Mouse (Mus musculus): ENCODE measurements at regions not wholly inside any gene's neighbourhood (a gene's known extent, or its start where the extent isn't known, plus 50 kb on each side); places are given as distances from the start of the nearest gene placed in this dataset.
A peak's percentile ranks its signal among the peaks of the same experiment; 100 is the strongest.

GRCm38 (mm10) chr10:17221495-17221894 lies 501.5 kb upstream of the Cited2 start:
- ATAC-seq (replicated peaks; ENCODE audit: insufficient number of reproducible peaks, low FRiP score, low TSS enrichment, low read depth) (no peak), DNase-seq (ENCODE audit: low spot score) (no peak)
- H3K9ac ChIP-seq (replicated peaks; ENCODE audit: low read length) = no peak overlapping the region
- no peaks in the 10 kb centered on the region for H3K27me3 ChIP-seq (ENCODE audit: control insufficient read depth, insufficient read depth, low read length)
- H3K4me3 ChIP-seq (ENCODE audit: low read depth, low read length) = no peak overlapping the region
- no peaks in the 10 kb centered on the region for H3K4me1 ChIP-seq (ENCODE audit: control insufficient read depth, insufficient read depth, low read length)
- no peak overlapping the region for H3K4me2 ChIP-seq (ENCODE audit: low read depth, low read length)
- H3K36me3 ChIP-seq (replicated peaks; ENCODE audit: control insufficient read depth, insufficient read depth, low read depth, low read length) = no peaks in the 10 kb centered on the region
- WGBS = 55% methylated on average over 2 of the region's 2 CpGs
- H3K9me3 ChIP-seq (replicated peaks; ENCODE audit: control insufficient read depth, low read length) = no peaks in the 10 kb centered on the region
- no peak overlapping the region for H3K27ac ChIP-seq (replicated peaks; ENCODE audit: low read depth, low read length)

- no peaks in the 10 kb centered on the region for H3K27me3 ChIP-seq (ENCODE audit: control insufficient read depth, insufficient read depth, low read length)
- H3K4me1 ChIP-seq (ENCODE audit: control insufficient read depth, insufficient read depth, low read length) = no peaks in the 10 kb centered on the region
- H3K27ac ChIP-seq (replicated peaks; ENCODE audit: low read depth, low read length) = no peak overlapping the region
- no peak overlapping the region for H3K4me2 ChIP-seq (ENCODE audit: low read depth, low read length)
- no peak overlapping the region for H3K9ac ChIP-seq (replicated peaks; ENCODE audit: low read length)
- WGBS = 83% methylated on average over 1 of the region's 1 CpGs
- ATAC-seq (replicated peaks; ENCODE audit: insufficient number of reproducible peaks, low FRiP score, low TSS enrichment, low read depth) = no peak
- no peaks in the 10 kb centered on the region for H3K9me3 ChIP-seq (replicated peaks; ENCODE audit: control insufficient read depth, low read length)
- H3K4me3 ChIP-seq (ENCODE audit: low read depth, low read length) = no peak overlapping the region
- no peaks in the 10 kb centered on the region for H3K36me3 ChIP-seq (replicated peaks; ENCODE audit: control insufficient read depth, insufficient read depth, low read depth, low read length)
- DNase-seq (ENCODE audit: low spot score) = no peak
These were observed 497.3 kb upstream of the Cited2 start for GRCm38 (mm10) chr10:17225727-17226126.

- no peak overlapping the region for H3K4me3 ChIP-seq (ENCODE audit: low read depth, low read length)
- H3K4me2 ChIP-seq (ENCODE audit: low read depth, low read length) = no peak overlapping the region
- H3K36me3 ChIP-seq (replicated peaks; ENCODE audit: control insufficient read depth, insufficient read depth, low read depth, low read length) = no peaks in the 10 kb centered on the region
- no peaks in the 10 kb centered on the region for H3K9me3 ChIP-seq (replicated peaks; ENCODE audit: control insufficient read depth, low read length)
- peak; percentile 84 for ATAC-seq (replicated peaks; ENCODE audit: insufficient number of reproducible peaks, low FRiP score, low TSS enrichment, low read depth)
- H3K27me3 ChIP-seq (ENCODE audit: control insufficient read depth, insufficient read depth, low read length) = no peaks in the 10 kb centered on the region
- WGBS = 5% methylated on average over 16 of the region's 16 CpGs
- H3K4me1 ChIP-seq (ENCODE audit: control insufficient read depth, insufficient read depth, low read length) = no peaks in the 10 kb centered on the region
- 0 out of 2 replicates have a peak overlapping the region, but pooled peaks have one; percentile 7 for H3K27ac ChIP-seq (replicated peaks; ENCODE audit: low read depth, low read length)
- DNase-seq (ENCODE audit: low spot score) = peak; percentile 54
- H3K9ac ChIP-seq (replicated peaks; ENCODE audit: low read length) = no peak overlapping the region
These were observed 492.8 kb upstream of the Cited2 start for GRCm38 (mm10) chr10:17230040-17230818.

- Histone ChIP-seq H3K27ac (replicated peaks; ENCODE audit: low read depth, low read length) (no peak overlapping the region), H3K4me2 (ENCODE audit: low read depth, low read length) (no peak overlapping the region), H3K27me3 (ENCODE audit: control insufficient read depth, insufficient read depth, low read length) (no peaks in the 10 kb centered on the region), H3K9me3 (replicated peaks; ENCODE audit: control insufficient read depth, low read length) (no peaks in the 10 kb centered on the region), H3K4me1 (ENCODE audit: control insufficient read depth, insufficient read depth, low read length) (no peaks in the 10 kb centered on the region), H3K36me3 (replicated peaks; ENCODE audit: control insufficient read depth, insufficient read depth, low read depth, low read length) (no peaks in the 10 kb centered on the region), H3K4me3 (ENCODE audit: low read depth, low read length) (no peak overlapping the region), H3K9ac (replicated peaks; ENCODE audit: low read length) (no peak overlapping the region)
- no peak for DNase-seq (ENCODE audit: low spot score)
- no peak for ATAC-seq (replicated peaks; ENCODE audit: insufficient number of reproducible peaks, low FRiP score, low TSS enrichment, low read depth)
- WGBS = 23% methylated on average over 10 of the region's 10 CpGs
These were observed 486.9 kb upstream of the Cited2 start for GRCm38 (mm10) chr10:17235955-17236650.

GRCm38 (mm10) chr10:17236761-17237160 lies 486.3 kb upstream of the Cited2 start:
- no peaks in the 10 kb centered on the region for H3K27me3 ChIP-seq (ENCODE audit: control insufficient read depth, insufficient read depth, low read length)
- no peak overlapping the region for H3K27ac ChIP-seq (replicated peaks; ENCODE audit: low read depth, low read length)
- no peak for DNase-seq (ENCODE audit: low spot score)
- no peaks in the 10 kb centered on the region for H3K36me3 ChIP-seq (replicated peaks; ENCODE audit: control insufficient read depth, insufficient read depth, low read depth, low read length)
- no peak overlapping the region for H3K4me3 ChIP-seq (ENCODE audit: low read depth, low read length)
- no peak overlapping the region for H3K4me2 ChIP-seq (ENCODE audit: low read depth, low read length)
- H3K9ac ChIP-seq (replicated peaks; ENCODE audit: low read length) = no peak overlapping the region
- no peaks in the 10 kb centered on the region for H3K4me1 ChIP-seq (ENCODE audit: control insufficient read depth, insufficient read depth, low read length)
- H3K9me3 ChIP-seq (replicated peaks; ENCODE audit: control insufficient read depth, low read length) = no peaks in the 10 kb centered on the region
- 52% methylated on average over 2 of the region's 2 CpGs for WGBS
- ATAC-seq (replicated peaks; ENCODE audit: insufficient number of reproducible peaks, low FRiP score, low TSS enrichment, low read depth) = no peak

- no peak for DNase-seq (ENCODE audit: low spot score)
- H3K9me3 ChIP-seq (replicated peaks; ENCODE audit: control insufficient read depth, low read length) = no peaks in the 10 kb centered on the region
- no peak for ATAC-seq (replicated peaks; ENCODE audit: insufficient number of reproducible peaks, low FRiP score, low TSS enrichment, low read depth)
- WGBS = 32% methylated on average over 11 of the region's 11 CpGs
- no peaks in the 10 kb centered on the region for H3K4me1 ChIP-seq (ENCODE audit: control insufficient read depth, insufficient read depth, low read length)
- no peaks in the 10 kb centered on the region for H3K27me3 ChIP-seq (ENCODE audit: control insufficient read depth, insufficient read depth, low read length)
- H3K4me2 ChIP-seq (ENCODE audit: low read depth, low read length) = no peak overlapping the region
- H3K9ac ChIP-seq (replicated peaks; ENCODE audit: low read length) = no peak overlapping the region
- H3K27ac ChIP-seq (replicated peaks; ENCODE audit: low read depth, low read length) = no peak overlapping the region
- H3K4me3 ChIP-seq (ENCODE audit: low read depth, low read length) = no peak overlapping the region
- no peaks in the 10 kb centered on the region for H3K36me3 ChIP-seq (replicated peaks; ENCODE audit: control insufficient read depth, insufficient read depth, low read depth, low read length)
These were observed 485.6 kb upstream of the Cited2 start for GRCm38 (mm10) chr10:17237463-17237862.

GRCm38 (mm10) chr10:17237918-17238850 lies 484.8 kb upstream of the Cited2 start:
- DNase-seq (ENCODE audit: low spot score) = no peak
- no peaks in the 10 kb centered on the region for H3K9me3 ChIP-seq (replicated peaks; ENCODE audit: control insufficient read depth, low read length)
- H3K36me3 ChIP-seq (replicated peaks; ENCODE audit: control insufficient read depth, insufficient read depth, low read depth, low read length) = no peaks in the 10 kb centered on the region
- no peaks in the 10 kb centered on the region for H3K27me3 ChIP-seq (ENCODE audit: control insufficient read depth, insufficient read depth, low read length)
- ATAC-seq (replicated peaks; ENCODE audit: insufficient number of reproducible peaks, low FRiP score, low TSS enrichment, low read depth) = peak; percentile 73; the same call in 1 of the 2 replicates
- H3K4me1 ChIP-seq (ENCODE audit: control insufficient read depth, insufficient read depth, low read length) = no peaks in the 10 kb centered on the region
- no peak overlapping the region for H3K4me2 ChIP-seq (ENCODE audit: low read depth, low read length)
- WGBS = 72% methylated on average over 12 of the region's 12 CpGs
- H3K9ac ChIP-seq (replicated peaks; ENCODE audit: low read length) = no peak overlapping the region
- no peak overlapping the region for H3K4me3 ChIP-seq (ENCODE audit: low read depth, low read length)
- H3K27ac ChIP-seq (replicated peaks; ENCODE audit: low read depth, low read length) = no peak overlapping the region

Measured in embryonic facial prominence, embryonic 11.5 days (tissue).